Mouse (Mus musculus): ENCODE data around the gene Sipa1l3. TPM values are rescaled to one million over a fixed set of nuclear protein-coding genes. Genes with fewer than 3 reads are reported as not detected.

The Sipa1l3 gene
- total RNA-seq, 2 experiments from 2014 or later: 5.4 to 28.2 TPM

Other genes with a start within 250 kb of the Sipa1l3 start
- gene Spint2, start 236.7 kb downstream of the Sipa1l3 start, total RNA-seq (2015): 60.8 and 62.8 TPM in 2 replicates
- 21.2 and 34.1 TPM in 2 replicates for gene Spint2, start 236.7 kb downstream of the Sipa1l3 start, total RNA-seq (2017)
- not detected in 2 replicates for gene Ppp1r14a, start 229.3 kb downstream of the Sipa1l3 start, total RNA-seq (2015)
- gene Ppp1r14a, start 229.3 kb downstream of the Sipa1l3 start, total RNA-seq (2017): 1.1 TPM in 1 of 2 replicates, not detected in the other
- gene Dpf1, start 214.7 kb downstream of the Sipa1l3 start, total RNA-seq (2015): 0.05 and 0.73 TPM in 2 replicates
- gene Dpf1, start 214.7 kb downstream of the Sipa1l3 start, total RNA-seq (2017): 0.10 TPM in 1 of 2 replicates, not detected in the other
- not detected in 2 replicates for gene Catsperg2, start 208.4 kb upstream of the Sipa1l3 start, total RNA-seq (2015)
- not detected in 2 replicates for gene Catsperg2, start 208.4 kb upstream of the Sipa1l3 start, total RNA-seq (2017)
- 11.4 and 14.8 TPM in 2 replicates for gene Zfp84, start 249.9 kb upstream of the Sipa1l3 start, total RNA-seq (2015)
- gene Zfp84, start 249.9 kb upstream of the Sipa1l3 start, total RNA-seq (2017): 17.7 and 19.0 TPM in 2 replicates